ENCODE assay signal across 8 mouse cellular contexts in genomic region chr8:13785250-13785763, GRCm38 (mm10). TPM values are rescaled to one million over a fixed set of nuclear protein-coding genes. Genes with fewer than 3 reads are reported as not detected.
DNase-seq lines count a peak whose midpoint lies in the region; ATAC-seq and TF ChIP-seq lines count a peak whose summit lies in the region.

Gene Upf3a (plus strand): TSS chr8:13785615.

- TF ChIP-seq POLR2A in ES-Bruce4 (IDR thresholded peaks at IDR 0.05; ENCODE audit: insufficient read depth, low read length), result peak; percentile 94

- under 1% methylated on average over 45 of the region's 47 CpGs for WGBS in forebrain, embryonic 14.5 days
- WGBS in neural tube, embryonic 15.5 days, result 0% methylated on average over 40 of the region's 47 CpGs

- peaks cover 18% of the 10 kb centered on the region for H3K36me3 ChIP-seq in ES-Bruce4 (ENCODE audit: control insufficient read depth, insufficient read depth, low read length, poor library complexity, severe bottlenecking)
- H3K36me3 ChIP-seq in forebrain, embryonic 14.5 days (ENCODE audit: control insufficient read depth, insufficient read depth, low read length), result peaks cover 42% of the 10 kb centered on the region
- H3K36me3 ChIP-seq in neural tube, embryonic 15.5 days, result peaks cover 33% of the 10 kb centered on the region

- H3K27ac ChIP-seq in ES-Bruce4 (ENCODE audit: insufficient read depth, low read length), result peak within 1 kb of the TSS; percentile 54
- H3K27ac ChIP-seq in forebrain, embryonic 14.5 days (ENCODE audit: low read depth, low read length), result peak within 1 kb of the TSS; percentile 98
- H3K27ac ChIP-seq in neural tube, embryonic 15.5 days (replicated peaks), result peak within 1 kb of the TSS; percentile 100

- peak within 1 kb of the TSS; percentile 90 for H3K9ac ChIP-seq in ES-Bruce4 (ENCODE audit: low read depth, poor library complexity, severe bottlenecking)
- H3K9ac ChIP-seq in forebrain, embryonic 14.5 days (ENCODE audit: low read length), result peak within 1 kb of the TSS; percentile 97
- H3K9ac ChIP-seq in neural tube, embryonic 15.5 days (replicated peaks), result peak within 1 kb of the TSS; percentile 97

- intact Hi-C loops in heart, postnatal 14 days (cut with DNase I), result loop anchor here (5.0 kb wide), 2 partner anchors 87 to 102 kb away; no protein-coding TSS in a partner anchor

- H3K9me3 ChIP-seq in ES-Bruce4 (replicated peaks; ENCODE audit: control insufficient read depth, insufficient read depth, low read length, poor library complexity, severe bottlenecking), result no peaks in the 10 kb centered on the region
- no peaks in the 10 kb centered on the region for H3K9me3 ChIP-seq in forebrain, embryonic 14.5 days (replicated peaks; ENCODE audit: control insufficient read depth, low read length)
- H3K9me3 ChIP-seq in neural tube, embryonic 15.5 days (replicated peaks), result no peaks in the 10 kb centered on the region

- H3K4me2 ChIP-seq in forebrain, embryonic 14.5 days (ENCODE audit: low read length), result peak within 1 kb of the TSS; percentile 73
- peak within 1 kb of the TSS; percentile 94 for H3K4me2 ChIP-seq in neural tube, embryonic 15.5 days

- no peak for TF ChIP-seq EP300 in ES-Bruce4 (IDR thresholded peaks at IDR 0.05; ENCODE audit: insufficient read depth, low read depth, low read length)

- peak; percentile 98 for DNase-seq in forebrain, embryonic 14.5 days (ENCODE audit: low spot score)
- peak; percentile 92 to 95 for DNase-seq in heart, postnatal 14 days
- peak; percentile 90 for DNase-seq in layer of hippocampus, adult 11-12 months (ENCODE audit: low spot score)
- DNase-seq in lung, adult 18-20 months, result peak; percentile 91 to 94
- peak; percentile 92 for DNase-seq in testis, postnatal 14 days (ENCODE audit: low spot score)

- ATAC-seq in cerebellum, adult (ENCODE audit: insufficient number of reproducible peaks, low FRiP score, low TSS enrichment), result peak; percentile 95
- peak; percentile 95 for ATAC-seq in forebrain, embryonic 14.5 days
- ATAC-seq in neural tube, embryonic 15.5 days (ENCODE audit: low FRiP score), result peak; percentile 96

- H3K27me3 ChIP-seq in ES-Bruce4 (ENCODE audit: control insufficient read depth, insufficient read depth, low read length, poor library complexity, severe bottlenecking), result no peaks in the 10 kb centered on the region
- H3K27me3 ChIP-seq in forebrain, embryonic 14.5 days (replicated peaks; ENCODE audit: control insufficient read depth, insufficient read depth, low read length), result no peaks in the 10 kb centered on the region
- H3K27me3 ChIP-seq in neural tube, embryonic 15.5 days (replicated peaks), result no peaks in the 10 kb centered on the region

- TF ChIP-seq CTCF in ES-Bruce4 (IDR thresholded peaks at IDR 0.05; ENCODE audit: low read depth, low read length), result peak; percentile 68

- peak within 1 kb of the TSS; percentile 73 for H3K4me3 ChIP-seq in ES-Bruce4 (ENCODE audit: low read depth, low read length)
- H3K4me3 ChIP-seq in forebrain, embryonic 14.5 days (ENCODE audit: low read depth, low read length), result peak within 1 kb of the TSS; percentile 64
- peak within 1 kb of the TSS; percentile 83 for H3K4me3 ChIP-seq in neural tube, embryonic 15.5 days (replicated peaks)

- H3K4me1 ChIP-seq in ES-Bruce4 (ENCODE audit: control insufficient read depth, insufficient read depth, low read length), result no peaks in the 10 kb centered on the region
- H3K4me1 ChIP-seq in forebrain, embryonic 14.5 days (ENCODE audit: control insufficient read depth, insufficient read depth, low read length), result peaks cover 10% of the 10 kb centered on the region; the same call in 1 of the 2 replicates
- peaks cover 18% of the 10 kb centered on the region for H3K4me1 ChIP-seq in neural tube, embryonic 15.5 days

RNA-seq across cellular contexts. Expression of gene Upf3a, which starts in this region (rescaled TPM):
- polyA plus RNA-seq in ES-Bruce4 (2011; ENCODE audit: insufficient read depth, insufficient read length, low read depth, missing spikeins), result 23.1 and 24.4 TPM in 2 replicates
- 33.7 and 35.2 TPM in 2 replicates for polyA plus RNA-seq in forebrain, embryonic 14.5 days (2014; fragmentation: Nextera tagmentation; extraction: Ambion mirVana)
- total RNA-seq in heart, postnatal 14 days (2021), result 10 to 100 TPM; 12.0 to 13.3 TPM
- polyA plus RNA-seq in neural tube, embryonic 15.5 days (2015; fragmentation: Nextera tagmentation; extraction: Ambion mirVana), result 41.7 and 42.5 TPM in 2 replicates

Comparison
In these comparisons a context has a peak if more than half of its experiments do, and no peak if none do; other contexts are left out.
1. Peak in every context shown above with its lines: DNase-seq, ATAC-seq, H3K4me3 ChIP-seq and H3K27ac ChIP-seq.